Mouse (Mus musculus): ENCODE results near the gene Usmg5. TPM values are rescaled to one million over a fixed set of nuclear protein-coding genes. Genes with fewer than 3 reads are reported as not detected.

The Usmg5 gene
- total RNA-seq, 2 experiments from 2014 or later: 1,130 to 1,186 TPM

GRCm38 (mm10) chr19:47065860-47066259 is 24.6 kb downstream of the Usmg5 start:
- no peak for DNase-seq (ENCODE audit: low spot score)

- DNase-seq (ENCODE audit: low spot score): no peak
Observed at GRCm38 (mm10) chr19:47057684-47058083, 32.8 kb downstream of the Usmg5 start.

- no peak for DNase-seq (ENCODE audit: low spot score)
Observed at GRCm38 (mm10) chr19:47053471-47053870, 37.0 kb downstream of the Usmg5 start.

- no peak for DNase-seq (ENCODE audit: low spot score)
Observed at GRCm38 (mm10) chr19:47052927-47053326, 37.5 kb downstream of the Usmg5 start.

GRCm38 (mm10) chr19:47050271-47051032 is 40.0 kb downstream of the Usmg5 start, which contains the start of gene Pcgf6:
TSS of gene Pcgf6 (minus strand) at chr19:47050906.
- DNase-seq (ENCODE audit: low spot score): peak; percentile 66

GRCm38 (mm10) chr19:47049840-47050239 is 40.6 kb downstream of the Usmg5 start:
- no peak for DNase-seq (ENCODE audit: low spot score)

GRCm38 (mm10) chr19:47049061-47049460 is 41.4 kb downstream of the Usmg5 start:
- no peak for DNase-seq (ENCODE audit: low spot score)

- DNase-seq (ENCODE audit: low spot score): no peak
Observed at GRCm38 (mm10) chr19:47047236-47047833, 43.1 kb downstream of the Usmg5 start.

GRCm38 (mm10) chr19:47046343-47046742 is 44.1 kb downstream of the Usmg5 start:
- no peak for DNase-seq (ENCODE audit: low spot score)

GRCm38 (mm10) chr19:47043608-47044007 is 46.8 kb downstream of the Usmg5 start:
- DNase-seq (ENCODE audit: low spot score): no peak

GRCm38 (mm10) chr19:47040720-47041473 is 49.5 kb downstream of the Usmg5 start:
- peak; percentile 7 for DNase-seq (ENCODE audit: low spot score)

- DNase-seq (ENCODE audit: low spot score): no peak
Observed at GRCm38 (mm10) chr19:47036596-47036995, 53.9 kb downstream of the Usmg5 start.

GRCm38 (mm10) chr19:47034916-47035315 is 55.5 kb downstream of the Usmg5 start:
- no peak for DNase-seq (ENCODE audit: low spot score)

Other genes starting within 250 kb of the Usmg5 start
- gene Ina, start 75.9 kb downstream of the Usmg5 start, total RNA-seq (2021): not detected
- 10 to 100 TPM; 11.4 to 12.3 TPM for gene Nt5c2, start 75.5 kb downstream of the Usmg5 start, total RNA-seq (2021)
- 1 to 10 TPM; 4.6 to 4.8 TPM for gene Pcgf6, start 39.7 kb downstream of the Usmg5 start, total RNA-seq (2021)
- gene Taf5, start 22.9 kb downstream of the Usmg5 start, total RNA-seq (2021): 1 to 10 TPM; 2.3 to 2.4 TPM
- gene Pdcd11, start 121 bp upstream of the Usmg5 start, total RNA-seq (2021): 1 to 10 TPM; 7.4 to 8.0 TPM
- 1 to 10 TPM; 1.0 to 1.2 TPM for gene Calhm2, start 47.6 kb upstream of the Usmg5 start, total RNA-seq (2021)
- not detected for gene Calhm1, start 53.6 kb upstream of the Usmg5 start, total RNA-seq (2021)
- not detected for gene Calhm3, start 67.1 kb upstream of the Usmg5 start, total RNA-seq (2021)
- gene Neurl1a, start 88.2 kb upstream of the Usmg5 start, total RNA-seq (2021): 100 to 1,000 TPM; 131 to 137 TPM